Mouse (Mus musculus): Measurements from ENCODE around the gene Car2. TPM values are rescaled to one million over a fixed set of nuclear protein-coding genes. Genes with fewer than 3 reads are reported as not detected.

Car2 gene
- polyA plus RNA-seq, 1 experiment from 2014 or later = 53.3 TPM

- Histone ChIP-seq H3K4me1 (replicated peaks) (no peaks in the 10 kb centered on the region), H3K9ac (no peak overlapping the region), H3K9me3 (replicated peaks) (no peaks in the 10 kb centered on the region), H3K27ac (no peak overlapping the region), H3K4me2 (no peak overlapping the region), H3K4me3 (no peak overlapping the region), H3K27me3 (no peaks in the 10 kb centered on the region), H3K36me3 (no peaks in the 10 kb centered on the region)
- 87% methylated on average over 2 of the region's 2 CpGs for WGBS
- ATAC-seq (replicated peaks; ENCODE audit: insufficient number of reproducible peaks, insufficient read depth, low FRiP score, low read depth) = no peak
These were observed 64.0 kb downstream of the Car2 start for GRCm38 (mm10) chr3:14950031-14950430.

Other genes with a start within 250 kb of the Car2 start
- 2.0 and 2.2 TPM in 2 replicates for gene Car13, start 244.5 kb upstream of the Car2 start, polyA plus RNA-seq (2015; fragmentation: Nextera tagmentation; extraction: Ambion mirVana)
- gene Car1, start 77.9 kb upstream of the Car2 start, polyA plus RNA-seq (2015; fragmentation: Nextera tagmentation; extraction: Ambion mirVana) = 0.34 and 0.40 TPM in 2 replicates
- 6.1 and 8.2 TPM in 2 replicates for gene Car3, start 22.8 kb upstream of the Car2 start, polyA plus RNA-seq (2015; fragmentation: Nextera tagmentation; extraction: Ambion mirVana)

All from heart, embryonic 15.5 days (tissue).